Mouse (Mus musculus): ENCODE data around the gene F7.

The F7 gene

DNA sequence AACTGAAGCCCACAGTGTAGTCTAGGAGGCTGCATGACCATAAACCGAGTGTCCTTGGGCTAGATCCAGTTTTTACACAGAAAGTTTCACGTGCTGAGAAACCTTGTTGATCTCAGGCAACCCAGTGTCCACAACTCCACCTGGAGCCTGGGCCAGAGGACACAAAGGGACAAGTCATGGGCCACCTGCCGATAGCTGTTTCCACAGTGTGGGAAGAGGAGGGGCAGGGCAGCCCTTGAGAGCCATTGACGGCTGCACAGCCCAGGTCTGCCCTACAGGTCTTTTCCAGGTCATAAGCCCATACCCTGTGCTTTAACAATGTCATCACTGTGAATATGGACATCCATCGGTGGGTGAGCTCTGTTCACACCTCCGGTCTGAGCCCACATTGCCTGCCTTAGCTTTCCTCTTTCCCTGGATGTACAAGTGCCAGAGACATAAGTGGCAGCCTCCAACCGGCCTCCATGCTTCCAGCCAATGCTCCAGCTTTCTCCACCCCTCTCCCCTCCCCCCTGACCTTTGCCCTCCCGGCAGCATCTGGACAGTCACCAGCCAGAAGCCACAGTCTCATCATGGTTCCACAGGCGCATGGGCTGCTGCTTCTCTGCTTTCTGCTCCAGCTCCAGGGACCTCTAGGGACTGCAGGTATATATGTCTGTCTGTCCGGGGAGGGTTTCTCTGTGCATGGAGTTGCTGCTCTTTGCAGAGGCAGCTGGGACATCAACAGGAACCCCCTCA is at the start of gene F7:
TSS of gene F7 (plus strand) at position 548 of the 738 bp plus-strand sequence.
- DNase-seq (ENCODE audit: low spot score) = no peak

DNA sequence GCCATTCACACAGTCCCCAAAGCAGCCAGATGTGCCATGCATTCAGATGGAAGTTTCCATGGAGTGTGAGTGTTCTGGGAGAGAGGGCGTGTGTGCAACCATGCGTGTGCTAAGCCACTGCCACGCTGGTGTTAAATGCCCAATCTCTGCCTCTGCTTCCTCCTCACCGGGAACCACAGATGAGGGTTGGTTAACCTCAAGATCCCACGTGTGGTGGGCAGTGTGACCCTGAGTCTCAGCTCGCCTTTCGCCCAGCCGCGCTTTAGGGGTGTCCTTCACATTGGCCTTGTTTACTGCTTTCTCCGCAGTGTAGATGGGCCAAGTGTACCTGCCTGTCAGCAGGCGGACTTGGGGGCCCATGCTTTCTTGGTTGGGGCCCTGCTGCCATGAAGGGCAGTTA is 49.5 kb upstream of the F7 start:
- no peak for DNase-seq (ENCODE audit: low spot score)

DNA sequence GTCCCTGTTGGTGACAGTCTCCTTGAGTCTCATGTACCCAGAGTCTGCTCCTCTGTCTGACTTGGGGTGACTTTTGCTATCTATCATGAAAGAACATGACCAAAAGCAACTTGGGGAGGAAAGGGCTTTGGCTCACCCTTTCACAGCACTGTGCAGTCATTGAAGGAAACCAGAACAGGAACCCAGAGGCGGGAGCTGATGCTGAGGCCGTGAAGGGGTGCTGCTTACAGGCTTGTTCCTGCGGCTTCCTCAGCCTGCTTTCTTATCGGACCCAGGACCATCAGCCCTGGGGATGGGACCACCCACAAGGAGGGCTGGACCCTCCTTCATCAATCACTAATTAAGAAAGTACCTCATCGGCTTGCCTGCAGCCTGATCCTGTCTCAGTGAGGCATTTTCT is 49.1 kb upstream of the F7 start:
- no peak for DNase-seq (ENCODE audit: low spot score)

DNA sequence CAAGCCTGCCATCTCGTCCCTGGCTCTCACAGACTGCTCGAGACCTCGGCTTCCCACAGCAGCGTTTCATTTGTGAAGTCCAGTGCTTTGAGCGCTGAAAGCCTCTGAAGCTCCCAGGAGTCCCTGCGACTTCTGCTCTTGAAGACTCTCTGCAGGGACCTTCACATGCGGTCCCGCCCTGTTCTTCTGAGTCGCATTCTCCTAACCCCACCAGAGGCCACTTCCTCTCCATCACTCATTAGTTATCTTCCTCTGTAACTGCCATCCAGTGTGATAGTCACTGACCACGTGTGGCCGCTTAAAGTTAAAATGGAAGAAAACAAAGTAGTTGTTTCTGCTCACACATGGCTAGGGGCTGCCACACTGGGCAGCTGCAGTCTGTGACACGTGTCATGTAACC is 48.5 kb upstream of the F7 start:
- DNase-seq (ENCODE audit: low spot score) = no peak

DNA sequence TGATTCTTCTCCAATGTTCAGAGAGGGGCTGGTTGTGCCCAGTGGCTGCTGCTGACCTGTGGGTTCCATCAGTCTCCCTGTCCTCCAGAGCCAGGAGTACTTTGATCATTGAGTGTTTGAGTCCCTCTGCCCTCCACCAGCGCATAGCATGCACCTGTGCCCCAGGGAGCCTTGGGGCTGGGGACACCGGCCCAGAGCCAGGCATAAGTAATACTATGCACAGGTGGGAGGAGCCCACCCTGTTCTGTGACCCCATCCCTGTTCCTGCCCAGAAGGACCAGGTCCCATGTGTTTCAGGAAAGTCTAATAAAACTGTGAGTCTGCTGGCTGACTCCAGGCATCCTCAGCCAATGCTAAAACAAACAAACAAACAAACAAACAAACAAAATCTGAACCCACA is 47.5 kb upstream of the F7 start:
- no peak for DNase-seq (ENCODE audit: low spot score)

DNA sequence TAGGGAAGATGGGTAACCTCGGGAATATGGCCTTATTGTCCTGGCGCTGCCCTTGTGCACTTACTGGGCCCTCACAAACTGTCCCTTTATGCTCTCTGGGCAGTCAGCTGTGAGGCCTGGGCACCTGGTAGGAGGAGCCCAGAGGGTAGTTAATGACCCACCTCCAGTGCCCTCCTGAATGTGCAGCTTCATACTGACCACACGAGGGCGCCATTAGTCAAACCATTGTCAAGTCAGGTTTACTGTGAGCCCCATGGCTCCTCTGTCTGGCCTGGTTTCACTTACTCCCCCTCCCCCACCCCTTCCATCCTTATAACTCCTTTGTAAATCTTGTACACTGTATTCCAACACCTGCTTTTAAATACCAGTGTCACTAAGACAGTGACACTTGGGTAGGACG is 47.1 kb upstream of the F7 start:
- DNase-seq (ENCODE audit: low spot score) = peak; percentile 60

DNA sequence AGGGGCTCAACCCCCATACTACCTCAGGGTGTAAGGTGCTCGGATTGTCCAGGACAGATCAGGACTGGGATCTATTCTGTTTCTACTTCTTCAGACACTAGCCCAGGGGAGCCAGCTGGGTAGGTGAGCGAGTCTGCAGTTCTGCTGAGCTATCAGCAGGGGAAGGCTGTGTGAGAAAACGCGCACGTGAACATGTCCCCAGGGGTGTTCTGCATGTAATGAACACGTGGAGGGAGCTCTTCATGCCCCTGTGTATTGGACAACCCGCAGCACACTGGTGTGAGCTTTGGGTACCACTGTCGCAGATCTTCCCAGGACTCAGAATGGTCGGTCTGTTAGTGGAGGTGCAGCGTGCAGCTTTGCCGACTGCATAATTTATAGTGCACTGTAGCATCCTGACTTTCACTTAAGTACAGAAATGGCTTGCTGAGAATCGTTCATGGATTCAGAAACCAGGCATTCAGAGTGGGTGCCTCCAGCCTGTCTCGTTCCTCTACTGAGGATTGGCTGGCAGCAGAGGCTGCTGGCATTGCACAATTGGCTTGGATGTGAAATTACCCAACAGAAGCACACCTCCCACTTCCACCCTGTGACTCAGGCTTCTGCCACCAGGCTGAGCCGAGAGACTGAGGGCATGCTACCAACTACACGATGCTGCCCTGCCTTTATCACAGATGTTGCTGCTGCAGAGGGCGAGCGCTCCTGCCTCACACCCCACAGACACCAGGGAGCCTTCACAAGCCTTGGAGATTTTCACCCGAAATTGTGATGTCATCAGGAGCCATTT is 42.0 kb upstream of the F7 start:
- peak; percentile 89 for DNase-seq (ENCODE audit: low spot score)

DNA sequence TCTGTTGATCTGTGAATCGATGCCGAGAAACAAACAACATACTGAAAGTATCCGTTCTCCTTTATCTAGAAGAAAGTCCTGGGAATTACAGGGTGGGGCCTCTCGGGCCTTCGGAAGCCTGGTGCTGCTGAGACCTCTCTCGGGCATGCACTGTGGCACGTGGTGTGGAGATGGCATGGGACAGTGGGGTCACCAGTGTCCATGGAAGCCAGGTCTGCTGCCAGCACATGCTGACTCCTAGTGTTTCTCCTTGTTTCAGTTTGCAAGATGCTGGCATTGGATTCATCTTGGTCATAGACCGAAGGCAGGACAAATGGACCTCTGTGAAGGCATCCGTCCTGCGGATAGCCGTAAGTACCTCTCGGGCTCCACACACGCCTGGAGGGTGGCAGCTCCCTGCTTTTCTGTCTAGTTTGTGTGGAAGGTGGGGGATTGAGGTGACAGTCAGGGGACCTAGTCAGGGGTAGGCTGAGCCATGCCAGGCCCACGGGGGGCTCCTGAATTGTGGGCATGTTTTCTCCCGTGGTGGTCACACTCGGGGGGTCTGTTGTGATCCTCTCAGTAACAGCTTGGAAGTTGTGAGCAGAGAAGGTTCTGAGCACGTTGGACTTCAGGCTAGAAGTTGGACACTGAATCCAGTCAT is 41.1 kb upstream of the F7 start:
- no peak for DNase-seq (ENCODE audit: low spot score)

DNA sequence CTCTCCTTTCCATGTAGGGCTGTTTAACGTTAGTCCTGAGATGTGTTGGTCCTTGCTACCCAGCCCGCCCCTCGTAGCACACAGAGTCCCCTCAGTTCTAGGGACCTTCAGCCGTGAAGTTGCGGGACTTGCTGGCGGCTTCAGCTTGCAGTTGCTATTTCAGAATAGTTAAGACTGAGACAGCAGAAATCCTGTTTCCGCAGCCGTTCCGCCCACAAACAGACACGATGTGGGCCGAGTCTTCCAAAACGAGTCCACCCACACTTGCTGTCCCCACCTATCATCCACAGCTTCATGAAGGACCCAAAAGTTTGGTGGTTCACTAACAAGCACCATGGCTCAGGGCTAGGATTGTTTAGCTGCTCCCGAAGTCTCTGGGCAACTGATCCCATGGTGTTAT is 40.6 kb upstream of the F7 start:
- DNase-seq (ENCODE audit: low spot score) = peak; percentile 64

DNA sequence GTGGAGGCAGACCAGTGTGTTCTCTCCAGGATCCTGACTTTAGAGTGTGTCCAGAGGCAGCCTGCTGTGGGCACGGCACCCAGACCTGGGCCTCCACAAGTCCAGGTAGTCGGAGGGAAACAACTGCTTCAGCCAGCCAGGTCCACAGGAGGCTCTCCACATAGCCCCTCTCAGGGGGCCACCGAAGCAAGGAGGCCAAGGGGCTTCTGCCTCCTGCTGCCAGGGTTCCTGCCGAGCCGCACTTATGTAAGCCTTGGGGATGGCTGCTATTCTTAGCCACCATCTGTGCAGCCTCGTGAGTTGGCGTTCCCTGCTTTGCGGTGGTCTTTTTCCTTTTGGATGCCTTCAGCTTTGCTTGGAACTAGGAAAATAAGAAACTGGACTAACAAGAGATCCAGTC is 38.3 kb upstream of the F7 start:
- peak; percentile 66 for DNase-seq (ENCODE audit: low spot score)

DNA sequence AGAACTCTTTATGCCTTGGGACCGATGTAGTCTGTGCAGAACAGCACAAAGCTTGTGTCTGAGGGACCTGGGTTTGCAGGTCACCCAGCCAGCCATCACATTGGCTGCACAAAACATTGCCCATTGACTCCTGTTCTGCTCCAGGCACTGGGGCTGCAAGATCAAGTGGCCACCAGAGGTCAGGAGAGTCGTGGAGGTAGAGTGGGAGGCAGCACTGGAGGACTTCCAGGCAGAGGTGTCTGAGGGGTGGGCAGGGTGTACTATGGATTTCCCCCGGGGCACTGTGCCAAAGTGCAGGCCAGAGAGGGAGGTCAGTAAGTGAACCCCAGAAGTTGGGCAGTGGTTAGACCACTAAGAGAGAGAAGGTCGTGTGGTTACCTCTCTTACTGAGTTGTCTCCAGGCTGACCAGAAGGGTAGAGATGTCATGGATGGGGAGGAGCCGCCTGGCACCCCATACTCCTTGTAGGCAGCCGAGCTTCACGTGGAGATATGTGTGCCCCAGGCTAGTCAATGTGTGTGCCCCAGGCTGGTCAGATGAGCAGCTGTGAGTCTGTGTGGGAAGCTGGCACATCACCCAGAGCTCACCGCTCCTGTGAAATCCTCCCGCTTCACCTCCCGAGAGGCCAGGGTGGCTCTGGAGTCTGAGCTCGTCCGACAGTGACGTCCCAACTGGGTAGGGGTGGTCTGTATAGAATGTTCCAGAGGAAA is 37.0 kb upstream of the F7 start:
- DNase-seq (ENCODE audit: low spot score) = no peak

DNA sequence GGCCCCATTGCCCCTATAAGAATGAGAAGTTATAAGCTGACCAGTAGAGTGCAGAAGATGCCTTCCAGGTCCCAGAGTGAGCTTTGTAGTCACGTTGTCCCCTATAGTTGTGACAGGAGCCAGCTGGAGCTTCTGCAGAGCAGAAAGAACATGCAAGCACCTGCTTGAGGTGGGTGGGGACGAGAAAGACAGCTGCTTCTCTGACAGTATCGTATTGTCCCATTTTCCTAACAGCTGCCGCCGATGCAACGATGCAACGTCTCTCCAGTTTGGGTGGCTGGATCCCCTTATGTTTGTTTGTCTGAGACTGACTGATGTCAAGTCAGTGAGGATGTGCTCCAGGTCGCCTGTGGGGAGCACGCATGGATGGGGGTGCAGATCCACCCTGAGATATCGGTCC is 34.4 kb upstream of the F7 start:
- DNase-seq (ENCODE audit: low spot score) = no peak

DNA sequence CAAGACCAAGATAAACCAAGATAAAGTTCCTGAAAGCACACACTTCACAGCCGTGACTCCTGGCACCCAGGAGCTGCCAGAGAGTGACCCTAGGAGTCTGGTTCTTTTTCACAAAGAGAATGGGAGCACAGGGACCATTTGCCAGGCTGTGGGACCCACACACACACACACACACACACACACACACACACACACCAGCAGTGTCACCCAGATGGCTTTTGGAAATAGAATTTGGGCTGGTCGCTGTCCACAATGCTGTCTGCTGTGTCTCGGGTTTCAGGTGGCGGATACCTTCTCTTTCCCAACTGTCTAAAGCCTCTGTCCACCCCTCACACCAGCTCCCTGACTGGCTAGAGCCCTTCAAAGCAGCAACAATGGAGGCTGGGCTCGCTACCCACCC is 31.4 kb upstream of the F7 start:
- no peak for DNase-seq (ENCODE audit: low spot score)

DNA sequence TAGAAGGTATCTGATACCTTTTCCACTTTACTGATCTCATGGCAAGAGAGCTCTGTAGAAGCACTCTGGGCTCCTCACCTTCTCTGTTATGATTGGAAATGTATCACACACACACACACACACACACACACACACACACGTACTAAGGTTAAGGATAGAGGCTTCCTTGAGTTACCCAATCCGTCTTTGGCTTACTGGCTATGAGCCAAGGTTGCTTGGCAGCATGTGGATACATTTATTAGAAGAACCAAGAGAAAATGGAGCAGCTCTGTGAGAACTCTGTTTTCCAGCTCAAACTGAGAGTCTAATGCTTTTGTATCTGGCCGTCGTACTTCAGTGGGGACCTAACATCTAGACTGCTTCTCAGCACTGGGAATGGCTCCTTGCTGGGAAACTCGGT is 30.4 kb upstream of the F7 start:
- DNase-seq (ENCODE audit: low spot score) = no peak

DNA sequence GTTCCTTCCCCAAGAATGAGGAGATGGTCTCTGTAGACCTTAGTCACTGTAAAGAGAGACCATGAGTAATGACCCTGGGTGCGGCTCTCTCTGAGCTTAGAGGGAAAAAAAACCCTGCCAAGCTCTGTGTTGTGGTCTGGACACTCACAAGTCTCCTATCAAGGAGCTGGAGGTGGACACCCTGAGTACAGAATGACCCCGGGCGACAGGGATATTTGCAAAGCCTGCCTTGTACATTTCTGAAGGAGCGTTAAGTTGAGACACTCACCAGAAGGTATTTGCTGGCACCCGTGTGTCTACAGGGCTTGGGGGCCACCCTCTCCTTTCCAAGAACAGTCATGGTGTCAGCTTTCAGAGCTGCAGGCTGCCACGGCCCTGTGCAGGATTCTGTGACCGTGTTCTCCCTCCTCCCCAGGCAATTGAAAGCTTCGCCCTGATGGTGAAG is 29.0 kb upstream of the F7 start:
- no peak for DNase-seq (ENCODE audit: low spot score)

DNA sequence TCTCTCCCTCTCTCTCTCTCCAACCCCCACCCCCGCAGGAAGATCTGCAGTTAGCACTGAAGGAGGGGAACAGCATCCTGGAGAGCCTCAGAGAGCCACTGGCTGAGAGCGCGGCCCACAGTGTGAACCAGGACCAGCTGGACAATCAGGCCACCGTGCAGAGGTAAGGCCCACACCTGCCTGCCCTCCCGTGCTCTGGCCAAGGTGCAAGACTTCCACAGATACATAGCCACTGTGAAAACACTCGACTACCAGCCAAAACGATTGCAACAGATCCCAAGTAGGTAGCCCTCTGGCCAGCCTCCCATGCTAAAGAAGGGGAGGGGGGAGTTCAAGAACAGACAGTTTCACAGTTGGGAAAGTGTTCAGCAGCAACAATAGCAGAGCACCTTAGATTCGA is 27.5 kb upstream of the F7 start:
- no peak for DNase-seq (ENCODE audit: low spot score)

DNA sequence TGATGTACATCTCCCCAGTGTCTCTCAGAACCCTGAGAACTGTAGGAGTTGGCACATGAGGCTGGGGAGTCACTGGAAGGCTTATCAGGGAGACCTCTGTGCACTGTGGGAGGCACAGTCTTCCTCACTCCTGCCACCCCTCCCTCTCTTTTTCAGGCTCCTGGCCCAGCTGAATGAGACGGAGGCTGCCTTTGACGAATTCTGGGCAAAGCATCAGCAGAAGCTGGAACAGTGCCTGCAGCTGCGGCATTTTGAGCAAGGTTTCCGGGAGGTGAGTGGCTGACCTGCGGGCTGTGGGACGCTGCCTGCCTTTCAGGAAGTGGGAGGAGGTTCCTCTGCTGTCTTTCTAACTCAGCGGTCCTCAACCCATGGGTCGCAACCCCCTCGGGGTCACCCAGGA is 26.0 kb upstream of the F7 start:
- no peak for DNase-seq (ENCODE audit: low spot score)

DNA sequence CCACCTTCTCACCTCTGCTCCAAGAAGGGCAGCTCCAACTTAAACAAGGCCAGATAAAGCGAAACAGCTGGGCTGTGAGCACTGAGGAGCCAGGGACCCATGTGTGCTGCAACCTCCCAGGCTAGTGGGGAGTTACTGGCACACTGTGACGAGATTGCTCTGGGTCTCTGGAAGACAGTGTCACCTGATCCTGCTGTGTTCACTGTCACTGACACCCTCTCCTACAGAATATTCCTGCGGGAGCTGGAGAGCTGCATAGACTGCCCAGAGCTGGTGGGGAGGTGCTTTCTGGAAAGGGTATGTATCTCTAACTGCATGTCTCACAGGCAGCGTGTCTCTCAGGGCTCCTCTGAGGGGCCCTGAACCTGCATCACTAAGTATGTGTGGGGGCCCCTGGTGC is 18.4 kb upstream of the F7 start:
- no peak for DNase-seq (ENCODE audit: low spot score)

DNA sequence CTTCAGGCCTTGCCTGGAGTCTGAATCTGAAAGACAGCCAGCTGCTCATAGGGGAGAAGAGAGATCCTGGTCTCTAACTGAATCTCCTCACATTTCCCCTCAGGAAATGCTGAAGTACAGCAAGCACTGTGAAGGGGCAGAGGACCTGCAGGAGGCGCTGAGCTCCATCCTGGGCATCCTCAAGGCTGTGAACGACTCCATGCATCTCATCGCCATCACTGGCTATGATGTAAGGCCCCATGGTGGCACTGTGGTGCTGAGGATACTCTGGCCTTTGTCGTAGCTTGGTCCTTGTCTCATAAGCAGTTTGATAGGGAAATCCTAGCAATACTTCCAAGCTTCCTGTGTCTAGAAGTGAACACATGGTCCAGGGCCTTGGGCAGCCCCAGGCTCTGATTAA is 15.5 kb upstream of the F7 start:
- DNase-seq (ENCODE audit: low spot score) = no peak

DNA sequence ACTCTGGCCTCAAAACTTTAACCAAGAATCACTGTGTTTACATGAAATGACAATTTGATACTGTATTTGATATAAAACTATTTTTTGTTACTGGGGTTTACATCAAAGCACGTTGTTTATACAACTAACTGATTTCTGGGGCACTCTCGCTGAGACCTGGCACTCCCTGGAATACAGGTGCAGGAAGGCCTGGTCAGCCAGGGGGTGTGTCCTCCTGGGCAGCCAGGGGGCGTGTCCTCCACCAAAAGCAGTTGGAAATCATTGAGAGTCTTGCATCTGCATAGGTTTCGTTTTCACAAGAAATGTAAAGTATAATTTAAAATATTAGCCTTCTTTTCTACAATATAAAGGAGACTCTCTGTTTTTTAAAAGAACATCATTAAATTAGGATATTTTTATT is 6.3 kb upstream of the F7 start:
- no peak for DNase-seq (ENCODE audit: low spot score)

DNA sequence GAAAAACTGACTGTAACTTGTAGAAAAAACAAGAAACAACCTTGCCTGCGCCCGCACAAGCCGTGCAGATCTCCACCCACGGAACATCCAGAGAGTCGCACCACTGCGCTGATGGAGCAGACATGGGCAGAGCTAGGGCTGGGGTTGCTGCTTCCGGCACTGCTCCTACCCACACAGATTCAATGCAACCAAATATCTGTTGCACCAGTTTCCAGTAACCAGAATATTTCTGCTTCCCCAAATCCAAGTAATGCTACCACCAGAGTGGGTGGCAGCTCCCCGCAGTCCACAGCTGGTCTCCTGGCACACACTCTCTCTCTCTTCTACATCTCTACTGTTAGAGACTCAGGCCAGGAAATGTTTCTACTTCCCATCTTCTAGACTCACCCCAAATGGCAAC is 4.0 kb upstream of the F7 start:
- no peak for DNase-seq (ENCODE audit: low spot score)

DNA sequence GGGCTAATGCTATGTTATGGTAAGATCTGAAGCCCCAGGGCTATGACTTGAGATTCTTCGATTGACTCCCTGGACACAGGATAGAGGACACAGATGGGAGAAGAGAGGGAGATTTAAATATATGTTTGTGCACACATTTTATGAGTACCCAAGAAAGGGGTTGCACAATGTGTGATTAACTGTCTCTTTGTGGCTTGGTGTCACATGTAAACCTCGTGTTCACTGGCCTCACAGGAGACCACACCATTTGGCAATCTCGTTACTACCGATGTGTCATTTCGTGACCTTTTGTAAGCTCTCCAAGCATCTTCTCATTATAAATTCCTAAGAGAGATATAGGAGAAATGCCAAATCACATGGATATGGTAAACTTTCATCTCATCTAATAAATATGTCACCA is 1.8 kb downstream of the F7 start:
- DNase-seq (ENCODE audit: low spot score) = no peak

DNA sequence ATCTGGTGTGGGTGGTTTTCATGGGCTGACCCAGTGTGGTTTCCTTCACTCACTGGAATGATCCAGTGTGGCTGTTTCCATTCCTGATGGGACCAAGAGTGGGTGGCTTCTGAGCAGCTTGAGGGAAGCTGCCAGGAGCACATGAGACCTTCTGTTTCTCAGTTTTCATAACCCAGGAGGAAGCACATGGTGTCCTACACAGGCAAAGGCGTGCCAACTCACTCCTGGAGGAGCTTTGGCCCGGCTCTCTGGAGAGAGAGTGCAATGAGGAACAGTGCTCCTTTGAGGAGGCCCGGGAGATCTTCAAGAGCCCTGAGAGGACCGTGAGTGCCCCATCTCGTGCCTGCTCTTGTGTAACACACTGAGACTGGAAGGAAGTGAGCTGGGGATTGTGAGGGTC is 2.6 kb downstream of the F7 start:
- DNase-seq (ENCODE audit: low spot score) = peak; percentile 59

Measured in layer of hippocampus, adult 11-12 months (tissue).